Mouse (Mus musculus): ENCODE results near the gene Npas2. TPM values are rescaled to one million over a fixed set of nuclear protein-coding genes. Genes with fewer than 3 reads are reported as not detected.

Gene Npas2
- polyA plus RNA-seq, 1 experiment from 2014 or later, result 0.05 TPM

DNA sequence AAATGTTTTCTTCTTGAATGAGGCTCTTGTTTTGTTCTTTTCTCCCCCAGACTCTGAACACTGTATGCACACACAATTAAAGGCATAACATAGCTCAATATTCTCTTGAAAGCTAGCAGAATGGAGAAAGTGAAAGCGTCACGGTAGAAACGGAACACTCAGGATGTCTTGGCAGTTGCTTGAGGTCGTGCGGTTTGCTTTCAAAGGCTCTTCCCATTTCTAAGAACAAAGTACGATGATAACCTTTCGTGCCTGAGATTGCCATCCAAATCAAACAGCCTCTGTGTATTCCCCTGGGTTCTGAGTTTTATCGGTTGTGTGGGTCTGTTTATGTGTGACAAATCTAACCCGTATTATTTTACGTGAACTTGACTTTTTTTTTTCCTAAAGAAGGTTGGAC, 11.5 kb downstream of the Npas2 start:
- Histone ChIP-seq H3K36me3 (ENCODE audit: control insufficient read depth, insufficient read depth, low read length) (no peaks in the 10 kb centered on the region), H3K27ac (ENCODE audit: low read depth, low read length) (no peak overlapping the region), H3K4me1 (ENCODE audit: control insufficient read depth, insufficient read depth, low read length) (no peaks in the 10 kb centered on the region), H3K4me3 (ENCODE audit: low read depth, low read length) (no peak overlapping the region), H3K9me3 (ENCODE audit: control insufficient read depth, low read length) (no peaks in the 10 kb centered on the region), H3K4me2 (no peak overlapping the region), H3K9ac (ENCODE audit: low read length) (no peak overlapping the region), H3K27me3 (ENCODE audit: control insufficient read depth, insufficient read depth, low read length) (no peaks in the 10 kb centered on the region)
- no peak for ATAC-seq (ENCODE audit: low FRiP score)
- WGBS, result 92% methylated on average over 10 of the region's 10 CpGs
- DNase-seq (ENCODE audit: low spot score, missing footprints), result no peak

DNA sequence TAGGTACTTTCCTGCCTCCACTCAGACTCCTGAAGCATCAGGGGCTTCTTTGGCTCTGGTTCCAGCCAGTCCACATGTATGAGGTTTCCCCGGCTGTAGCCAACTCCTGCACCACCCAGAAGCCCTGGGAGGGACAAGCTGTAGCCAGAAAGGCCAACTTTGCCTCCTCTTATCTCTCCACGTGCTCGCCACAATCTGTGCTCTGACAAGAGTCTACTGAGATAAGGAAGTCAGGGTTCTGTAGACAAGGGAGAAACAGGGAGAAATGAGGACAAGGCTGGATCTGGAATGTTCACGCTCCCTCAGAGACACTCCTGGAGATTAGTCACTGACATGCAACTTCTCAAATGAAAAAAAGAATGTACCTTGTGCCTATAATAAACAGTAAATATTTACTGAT, 12.2 kb downstream of the Npas2 start:
- Histone ChIP-seq H3K9ac (ENCODE audit: low read length) (no peak overlapping the region), H3K27me3 (ENCODE audit: control insufficient read depth, insufficient read depth, low read length) (no peaks in the 10 kb centered on the region), H3K4me2 (no peak overlapping the region), H3K4me1 (ENCODE audit: control insufficient read depth, insufficient read depth, low read length) (no peaks in the 10 kb centered on the region), H3K9me3 (ENCODE audit: control insufficient read depth, low read length) (no peaks in the 10 kb centered on the region), H3K4me3 (ENCODE audit: low read depth, low read length) (no peak overlapping the region), H3K36me3 (ENCODE audit: control insufficient read depth, insufficient read depth, low read length) (no peaks in the 10 kb centered on the region), H3K27ac (ENCODE audit: low read depth, low read length) (no peak overlapping the region)
- WGBS, result 76% methylated on average over 4 of the region's 4 CpGs
- no peak for ATAC-seq (ENCODE audit: low FRiP score)
- no peak for DNase-seq (ENCODE audit: low spot score, missing footprints)

DNA sequence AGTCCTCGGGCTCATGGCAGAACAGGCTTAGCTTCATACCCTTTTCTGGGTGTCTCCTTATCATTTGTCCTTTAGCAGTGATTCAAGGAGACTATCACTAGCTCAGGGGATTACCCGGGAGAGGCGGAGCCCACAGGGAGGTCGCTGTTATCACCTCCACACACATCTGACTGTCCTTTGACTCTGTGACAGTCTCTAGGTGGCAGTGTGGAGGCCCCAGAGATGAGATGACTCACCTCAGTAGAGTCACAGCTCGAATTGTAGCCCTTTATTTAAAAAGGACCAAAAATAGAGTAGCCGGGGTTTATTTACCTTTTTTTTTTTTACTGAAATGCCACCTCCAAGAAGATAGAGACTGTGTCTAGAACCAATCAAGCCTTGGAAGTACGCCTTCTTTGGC, 13.4 kb downstream of the Npas2 start:
- no peak for ATAC-seq (ENCODE audit: low FRiP score)
- no peaks in the 10 kb centered on the region for H3K4me1 ChIP-seq (ENCODE audit: control insufficient read depth, insufficient read depth, low read length)
- no peak overlapping the region for H3K9ac ChIP-seq (ENCODE audit: low read length)
- DNase-seq (ENCODE audit: low spot score, missing footprints), result no peak
- H3K4me2 ChIP-seq, result no peak overlapping the region
- H3K27me3 ChIP-seq (ENCODE audit: control insufficient read depth, insufficient read depth, low read length), result no peaks in the 10 kb centered on the region
- no peak overlapping the region for H3K4me3 ChIP-seq (ENCODE audit: low read depth, low read length)
- H3K36me3 ChIP-seq (ENCODE audit: control insufficient read depth, insufficient read depth, low read length), result no peaks in the 10 kb centered on the region
- no peak overlapping the region for H3K27ac ChIP-seq (ENCODE audit: low read depth, low read length)
- 44% methylated on average over 7 of the region's 7 CpGs for WGBS
- H3K9me3 ChIP-seq (ENCODE audit: control insufficient read depth, low read length), result no peaks in the 10 kb centered on the region

DNA sequence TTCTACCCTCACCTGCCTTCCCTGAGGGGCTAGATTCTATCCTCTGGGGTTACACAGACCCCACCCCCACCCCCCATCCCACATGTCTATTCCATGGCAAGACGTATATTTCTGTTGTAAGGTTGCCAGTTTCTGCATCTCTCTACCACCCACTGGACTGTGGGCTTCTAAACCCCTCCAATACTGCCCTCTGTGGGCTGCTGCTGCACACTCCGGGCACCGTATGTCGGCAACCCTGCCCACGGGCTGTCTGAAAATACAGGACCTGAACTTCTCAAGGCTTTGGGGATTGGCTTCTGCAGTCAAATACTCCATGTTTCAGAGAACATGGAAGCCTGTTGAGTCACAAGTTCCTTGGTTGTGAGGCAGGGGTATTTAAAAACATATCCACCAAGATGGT, 17.4 kb downstream of the Npas2 start:
- H3K9ac ChIP-seq (ENCODE audit: low read length), result no peak overlapping the region
- no peak overlapping the region for H3K4me3 ChIP-seq (ENCODE audit: low read depth, low read length)
- ATAC-seq (ENCODE audit: low FRiP score), result no peak
- no peak overlapping the region for H3K27ac ChIP-seq (ENCODE audit: low read depth, low read length)
- no peaks in the 10 kb centered on the region for H3K4me1 ChIP-seq (ENCODE audit: control insufficient read depth, insufficient read depth, low read length)
- no peaks in the 10 kb centered on the region for H3K27me3 ChIP-seq (ENCODE audit: control insufficient read depth, insufficient read depth, low read length)
- DNase-seq (ENCODE audit: low spot score, missing footprints), result no peak
- no peaks in the 10 kb centered on the region for H3K9me3 ChIP-seq (ENCODE audit: control insufficient read depth, low read length)
- no peak overlapping the region for H3K4me2 ChIP-seq
- no peaks in the 10 kb centered on the region for H3K36me3 ChIP-seq (ENCODE audit: control insufficient read depth, insufficient read depth, low read length)
- 79% methylated on average over 5 of the region's 5 CpGs for WGBS

DNA sequence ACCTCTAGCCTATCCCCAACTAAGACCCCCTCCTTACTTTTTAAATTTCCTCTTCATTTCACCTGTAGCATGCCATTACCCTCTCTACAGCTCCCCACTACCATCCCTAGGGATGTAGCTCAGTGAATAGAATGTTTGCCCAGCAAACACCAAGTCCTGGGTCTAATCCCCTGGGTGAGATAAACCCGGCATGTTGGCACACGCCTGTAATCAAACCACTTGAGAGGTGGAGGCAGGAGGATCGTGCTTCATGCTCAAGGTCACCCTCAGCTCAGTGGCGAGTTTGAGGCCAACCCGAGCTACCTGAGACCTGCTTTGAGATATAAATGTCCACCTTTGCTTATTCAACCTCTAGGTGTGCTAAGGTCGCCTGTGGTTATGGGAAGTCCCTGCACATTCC, 19.5 kb downstream of the Npas2 start:
- H3K36me3 ChIP-seq (ENCODE audit: control insufficient read depth, insufficient read depth, low read length), result no peaks in the 10 kb centered on the region
- no peaks in the 10 kb centered on the region for H3K9me3 ChIP-seq (ENCODE audit: control insufficient read depth, low read length)
- ATAC-seq (ENCODE audit: low FRiP score) (no peak), DNase-seq (ENCODE audit: low spot score, missing footprints) (no peak)
- no peaks in the 10 kb centered on the region for H3K4me1 ChIP-seq (ENCODE audit: control insufficient read depth, insufficient read depth, low read length)
- H3K4me2 ChIP-seq, result no peak overlapping the region
- no peak overlapping the region for H3K9ac ChIP-seq (ENCODE audit: low read length)
- no peak overlapping the region for H3K4me3 ChIP-seq (ENCODE audit: low read depth, low read length)
- no peaks in the 10 kb centered on the region for H3K27me3 ChIP-seq (ENCODE audit: control insufficient read depth, insufficient read depth, low read length)
- H3K27ac ChIP-seq (ENCODE audit: low read depth, low read length), result no peak overlapping the region
- 82% methylated on average over 6 of the region's 6 CpGs for WGBS

DNA sequence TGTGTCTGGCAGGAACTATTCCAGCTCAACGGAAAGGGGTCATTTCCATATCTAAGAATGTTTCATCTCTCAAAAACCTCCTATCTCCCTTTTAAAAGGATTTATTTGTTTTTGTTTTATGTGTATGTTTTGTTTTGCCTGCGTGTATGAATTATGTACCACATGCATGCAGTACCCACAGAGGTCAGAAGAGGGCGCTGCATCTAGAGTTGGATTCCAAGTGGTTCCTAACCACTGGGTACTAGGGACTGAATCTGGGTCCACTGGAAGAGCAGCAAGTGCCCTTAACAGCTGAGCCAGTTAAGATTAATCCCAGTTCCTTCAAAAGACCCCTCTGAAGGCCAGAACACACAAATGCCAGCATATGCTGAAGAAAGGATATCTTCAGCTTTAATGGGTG, 24.1 kb downstream of the Npas2 start:
- 80% methylated on average over 3 of the region's 3 CpGs for WGBS
- no peak for DNase-seq (ENCODE audit: low spot score, missing footprints)
- Histone ChIP-seq H3K4me2 (no peak overlapping the region), H3K36me3 (ENCODE audit: control insufficient read depth, insufficient read depth, low read length) (no peaks in the 10 kb centered on the region), H3K9me3 (ENCODE audit: control insufficient read depth, low read length) (no peaks in the 10 kb centered on the region), H3K27me3 (ENCODE audit: control insufficient read depth, insufficient read depth, low read length) (no peaks in the 10 kb centered on the region), H3K9ac (ENCODE audit: low read length) (no peak overlapping the region), H3K27ac (ENCODE audit: low read depth, low read length) (no peak overlapping the region), H3K4me1 (ENCODE audit: control insufficient read depth, insufficient read depth, low read length) (no peaks in the 10 kb centered on the region), H3K4me3 (ENCODE audit: low read depth, low read length) (no peak overlapping the region)
- ATAC-seq (ENCODE audit: low FRiP score), result no peak

DNA sequence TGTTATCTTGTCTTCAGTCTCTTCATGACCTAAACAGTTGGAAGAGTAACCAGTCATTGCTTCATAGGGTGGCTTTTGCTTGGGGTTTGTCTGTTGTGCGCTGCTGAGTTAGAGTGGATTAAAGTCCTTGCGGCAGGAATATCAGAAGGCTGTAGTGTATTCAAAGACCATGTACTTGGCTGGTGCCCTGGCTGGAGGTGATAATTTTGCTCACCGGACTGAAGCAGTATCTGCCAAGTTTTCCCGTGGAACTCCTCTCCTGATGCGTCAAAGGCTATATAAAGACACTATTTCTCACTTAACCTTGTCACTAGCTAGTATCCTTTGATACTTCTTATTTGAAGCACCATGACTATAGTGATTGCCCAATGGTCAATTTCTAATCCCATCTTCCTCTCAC, 34.9 kb downstream of the Npas2 start:
- Histone ChIP-seq H3K27me3 (ENCODE audit: control insufficient read depth, insufficient read depth, low read length) (no peaks in the 10 kb centered on the region), H3K4me2 (no peak overlapping the region), H3K4me1 (ENCODE audit: control insufficient read depth, insufficient read depth, low read length) (no peaks in the 10 kb centered on the region), H3K9me3 (ENCODE audit: control insufficient read depth, low read length) (no peaks in the 10 kb centered on the region), H3K4me3 (ENCODE audit: low read depth, low read length) (no peak overlapping the region), H3K36me3 (ENCODE audit: control insufficient read depth, insufficient read depth, low read length) (no peaks in the 10 kb centered on the region), H3K9ac (ENCODE audit: low read length) (no peak overlapping the region), H3K27ac (ENCODE audit: low read depth, low read length) (no peak overlapping the region)
- WGBS, result 92% methylated on average over 5 of the region's 5 CpGs
- DNase-seq (ENCODE audit: low spot score, missing footprints), result no peak
- ATAC-seq (ENCODE audit: low FRiP score), result no peak

DNA sequence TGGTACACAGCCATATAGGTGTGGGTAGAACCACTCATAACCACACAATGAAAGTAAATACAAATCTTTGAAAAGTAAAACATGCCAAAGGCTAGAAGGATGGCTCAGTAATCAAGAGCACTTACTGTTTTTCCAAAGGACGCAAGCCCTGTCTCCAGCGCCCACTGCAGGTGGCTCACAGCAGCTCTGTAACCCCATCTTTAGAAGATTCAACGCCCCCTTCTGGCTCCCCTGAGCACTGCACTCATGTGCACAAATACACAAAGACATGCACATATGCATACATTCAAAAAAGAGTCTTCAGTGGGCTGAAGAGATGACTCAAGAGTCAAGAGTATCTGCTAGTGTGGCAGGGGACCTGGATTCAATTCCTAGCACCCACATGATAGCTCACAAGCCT, 36.5 kb downstream of the Npas2 start:
- no peak overlapping the region for H3K27ac ChIP-seq (ENCODE audit: low read depth, low read length)
- WGBS, result 63% methylated on average over 3 of the region's 3 CpGs
- H3K9ac ChIP-seq (ENCODE audit: low read length), result no peak overlapping the region
- H3K9me3 ChIP-seq (ENCODE audit: control insufficient read depth, low read length), result no peaks in the 10 kb centered on the region
- no peaks in the 10 kb centered on the region for H3K4me1 ChIP-seq (ENCODE audit: control insufficient read depth, insufficient read depth, low read length)
- no peak overlapping the region for H3K4me3 ChIP-seq (ENCODE audit: low read depth, low read length)
- DNase-seq (ENCODE audit: low spot score, missing footprints) (no peak), ATAC-seq (ENCODE audit: low FRiP score) (no peak)
- no peaks in the 10 kb centered on the region for H3K27me3 ChIP-seq (ENCODE audit: control insufficient read depth, insufficient read depth, low read length)
- H3K4me2 ChIP-seq, result no peak overlapping the region
- no peaks in the 10 kb centered on the region for H3K36me3 ChIP-seq (ENCODE audit: control insufficient read depth, insufficient read depth, low read length)

DNA sequence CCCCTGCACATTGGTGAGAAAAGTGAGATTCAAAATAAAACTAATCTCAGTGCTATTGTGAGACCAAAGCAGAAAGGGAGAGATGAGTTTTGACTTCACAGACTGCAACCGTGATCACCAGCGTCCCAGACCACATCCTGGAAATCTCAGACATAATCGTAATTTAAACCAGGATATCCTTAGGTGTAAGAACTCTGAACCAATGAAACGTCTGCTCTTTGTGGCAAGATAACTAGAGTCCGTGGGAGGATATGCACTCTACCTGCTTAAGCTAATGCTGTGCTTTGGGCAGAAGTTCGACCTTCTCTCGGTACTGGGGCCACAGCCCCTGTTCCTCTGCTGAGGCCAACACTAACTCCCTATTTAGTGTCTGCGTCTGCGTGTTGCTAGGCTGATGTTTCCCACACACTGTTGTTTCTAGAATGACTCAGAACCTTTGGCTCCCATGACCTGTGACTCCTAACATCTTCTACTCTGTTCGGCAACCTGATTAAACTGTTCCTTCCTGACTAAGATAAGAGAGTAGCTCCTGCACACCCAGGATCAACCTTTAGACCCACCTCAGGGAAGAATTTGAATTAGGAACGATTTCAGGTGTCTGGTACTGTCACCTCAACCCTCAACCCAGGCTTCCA, 41.4 kb downstream of the Npas2 start:
- H3K27me3 ChIP-seq (ENCODE audit: control insufficient read depth, insufficient read depth, low read length), result no peaks in the 10 kb centered on the region
- no peak overlapping the region for H3K4me3 ChIP-seq (ENCODE audit: low read depth, low read length)
- DNase-seq (ENCODE audit: low spot score, missing footprints) (no peak), ATAC-seq (ENCODE audit: low FRiP score) (no peak)
- no peak overlapping the region for H3K27ac ChIP-seq (ENCODE audit: low read depth, low read length)
- no peak overlapping the region for H3K9ac ChIP-seq (ENCODE audit: low read length)
- WGBS, result 89% methylated on average over 11 of the region's 11 CpGs
- H3K4me2 ChIP-seq, result no peak overlapping the region
- H3K36me3 ChIP-seq (ENCODE audit: control insufficient read depth, insufficient read depth, low read length), result no peaks in the 10 kb centered on the region
- no peaks in the 10 kb centered on the region for H3K4me1 ChIP-seq (ENCODE audit: control insufficient read depth, insufficient read depth, low read length)
- no peaks in the 10 kb centered on the region for H3K9me3 ChIP-seq (ENCODE audit: control insufficient read depth, low read length)

Measured in midbrain, embryonic 11.5 days (tissue).